Mouse (Mus musculus): ENCODE results near the gene Dgkd.

The Dgkd gene

GRCm38 (mm10) chr1:87941765-87942164 is 88.7 kb downstream of the Dgkd start:
- DNase-seq = no peak

GRCm38 (mm10) chr1:87947681-87948091 is 94.6 kb downstream of the Dgkd start:
- DNase-seq = no peak

- DNase-seq = no peak
Measured at GRCm38 (mm10) chr1:87951641-87952040, 98.6 kb downstream of the Dgkd start.

- no peak for DNase-seq
Measured at GRCm38 (mm10) chr1:87953073-87953472, 100.0 kb downstream of the Dgkd start.

GRCm38 (mm10) chr1:87958931-87959330 is 105.8 kb downstream of the Dgkd start:
- no peak for DNase-seq

- no peak for DNase-seq
Measured at GRCm38 (mm10) chr1:87959532-87959931, 106.4 kb downstream of the Dgkd start.

- DNase-seq = no peak
Measured at GRCm38 (mm10) chr1:87959998-87960431, 106.9 kb downstream of the Dgkd start.

- no peak for DNase-seq
Measured at GRCm38 (mm10) chr1:87960752-87961151, 107.7 kb downstream of the Dgkd start.

GRCm38 (mm10) chr1:87961459-87962167 is 108.5 kb downstream of the Dgkd start:
- no peak for DNase-seq

GRCm38 (mm10) chr1:87970381-87970780 is 117.3 kb downstream of the Dgkd start:
- no peak for DNase-seq

GRCm38 (mm10) chr1:87982291-87982690 is 129.2 kb downstream of the Dgkd start:
- DNase-seq = no peak

GRCm38 (mm10) chr1:87992716-87993115 is 139.6 kb downstream of the Dgkd start:
- no peak for DNase-seq
